Mouse (Mus musculus): ENCODE measurements at regions not wholly inside any gene's neighbourhood (a gene's known extent, or its start where the extent isn't known, plus 50 kb on each side); places are given as distances from the start of the nearest gene placed in this dataset.

- Histone ChIP-seq H3K9ac (replicated peaks; ENCODE audit: low read depth, low read length) (no peak overlapping the region), H3K4me3 (ENCODE audit: low read depth, low read length) (no peak overlapping the region), H3K9me3 (ENCODE audit: control insufficient read depth, low read depth, low read length) (no peaks in the 10 kb centered on the region), H3K4me1 (ENCODE audit: control insufficient read depth, insufficient read depth, low read length) (peaks cover 15% of the 10 kb centered on the region; the same call in 1 of the 2 replicates), H3K36me3 (ENCODE audit: control insufficient read depth, insufficient read depth, low read length) (no peaks in the 10 kb centered on the region), H3K4me2 (replicated peaks; ENCODE audit: low read depth, low read length) (no peak overlapping the region), H3K27me3 (ENCODE audit: control insufficient read depth, insufficient read depth, low read length) (no peaks in the 10 kb centered on the region), H3K27ac (ENCODE audit: low read length) (no peak overlapping the region)
- 41% methylated on average over 5 of the region's 5 CpGs for WGBS
- ATAC-seq (ENCODE audit: insufficient number of reproducible peaks, insufficient read depth, low FRiP score, low read depth): no peak
These were observed 140.8 kb downstream of the Rybp start for GRCm38 (mm10) chr6:100146360-100146935.

GRCm38 (mm10) chr6:100145869-100146268, 141.4 kb downstream of the Rybp start:
- ATAC-seq (ENCODE audit: insufficient number of reproducible peaks, insufficient read depth, low FRiP score, low read depth): no peak
- Histone ChIP-seq H3K4me1 (ENCODE audit: control insufficient read depth, insufficient read depth, low read length) (peaks cover 15% of the 10 kb centered on the region; the same call in 1 of the 2 replicates), H3K9ac (replicated peaks; ENCODE audit: low read depth, low read length) (no peak overlapping the region), H3K27ac (ENCODE audit: low read length) (no peak overlapping the region), H3K4me3 (ENCODE audit: low read depth, low read length) (no peak overlapping the region), H3K4me2 (replicated peaks; ENCODE audit: low read depth, low read length) (no peak overlapping the region), H3K36me3 (ENCODE audit: control insufficient read depth, insufficient read depth, low read length) (no peaks in the 10 kb centered on the region), H3K27me3 (ENCODE audit: control insufficient read depth, insufficient read depth, low read length) (no peaks in the 10 kb centered on the region), H3K9me3 (ENCODE audit: control insufficient read depth, low read depth, low read length) (no peaks in the 10 kb centered on the region)
- WGBS: 76% methylated on average over 2 of the region's 2 CpGs

- ATAC-seq (ENCODE audit: insufficient number of reproducible peaks, insufficient read depth, low FRiP score, low read depth): no peak
- Histone ChIP-seq H3K4me1 (ENCODE audit: control insufficient read depth, insufficient read depth, low read length) (peaks cover 15% of the 10 kb centered on the region; the same call in 1 of the 2 replicates), H3K27ac (ENCODE audit: low read length) (no peak overlapping the region), H3K9ac (replicated peaks; ENCODE audit: low read depth, low read length) (no peak overlapping the region), H3K9me3 (ENCODE audit: control insufficient read depth, low read depth, low read length) (no peaks in the 10 kb centered on the region), H3K36me3 (ENCODE audit: control insufficient read depth, insufficient read depth, low read length) (no peaks in the 10 kb centered on the region), H3K4me2 (replicated peaks; ENCODE audit: low read depth, low read length) (no peak overlapping the region), H3K27me3 (ENCODE audit: control insufficient read depth, insufficient read depth, low read length) (no peaks in the 10 kb centered on the region), H3K4me3 (ENCODE audit: low read depth, low read length) (no peak overlapping the region)
- WGBS: 68% methylated on average over 4 of the region's 4 CpGs
These were observed 142.6 kb downstream of the Rybp start for GRCm38 (mm10) chr6:100144544-100145287.

- peaks cover 15% of the 10 kb centered on the region; the same call in 1 of the 2 replicates for H3K4me1 ChIP-seq (ENCODE audit: control insufficient read depth, insufficient read depth, low read length)
- H3K9me3 ChIP-seq (ENCODE audit: control insufficient read depth, low read depth, low read length): no peaks in the 10 kb centered on the region
- H3K27me3 ChIP-seq (ENCODE audit: control insufficient read depth, insufficient read depth, low read length): no peaks in the 10 kb centered on the region
- H3K36me3 ChIP-seq (ENCODE audit: control insufficient read depth, insufficient read depth, low read length): no peaks in the 10 kb centered on the region
- H3K27ac ChIP-seq (ENCODE audit: low read length): peak overlapping the region; percentile 71
- 0 out of 2 replicates have a peak, but pooled peaks have one; percentile 35 for ATAC-seq (ENCODE audit: insufficient number of reproducible peaks, insufficient read depth, low FRiP score, low read depth)
- WGBS: 13% methylated on average over 16 of the region's 16 CpGs
- H3K4me2 ChIP-seq (replicated peaks; ENCODE audit: low read depth, low read length): peak overlapping the region; percentile 27
- H3K9ac ChIP-seq (replicated peaks; ENCODE audit: low read depth, low read length): no peak overlapping the region; the same call in 1 of the 2 replicates
- no peak overlapping the region for H3K4me3 ChIP-seq (ENCODE audit: low read depth, low read length)
These were observed 143.5 kb downstream of the Rybp start for GRCm38 (mm10) chr6:100143586-100144301.

DNA sequence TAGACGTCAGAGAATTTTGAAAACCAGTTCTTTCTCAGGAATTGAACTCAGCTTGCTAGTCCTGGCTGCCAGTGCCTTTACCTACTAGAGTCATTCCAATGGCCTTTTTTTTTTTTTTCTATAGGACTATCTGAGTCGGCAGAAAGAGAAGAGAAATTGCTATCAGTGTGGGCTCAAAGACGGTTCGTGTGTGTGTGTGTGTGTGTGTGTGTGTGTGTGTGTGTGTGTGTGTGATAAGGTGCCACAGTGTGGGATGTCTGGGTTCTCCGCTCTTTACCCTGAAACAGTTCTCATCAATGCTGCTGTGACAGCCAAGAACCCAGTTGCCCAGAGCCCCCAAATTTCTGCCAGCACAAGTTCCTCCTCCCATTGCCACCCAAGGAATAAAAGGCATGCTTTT, 146.1 kb downstream of the Rybp start:
- Histone ChIP-seq H3K4me3 (ENCODE audit: low read depth, low read length) (no peak overlapping the region), H3K27ac (ENCODE audit: low read length) (no peak overlapping the region), H3K9ac (replicated peaks; ENCODE audit: low read depth, low read length) (no peak overlapping the region), H3K27me3 (ENCODE audit: control insufficient read depth, insufficient read depth, low read length) (no peaks in the 10 kb centered on the region), H3K36me3 (ENCODE audit: control insufficient read depth, insufficient read depth, low read length) (no peaks in the 10 kb centered on the region), H3K4me1 (ENCODE audit: control insufficient read depth, insufficient read depth, low read length) (0 out of 2 replicates have a peak, but pooled peaks cover 5% of the 10 kb centered on the region), H3K9me3 (ENCODE audit: control insufficient read depth, low read depth, low read length) (no peaks in the 10 kb centered on the region), H3K4me2 (replicated peaks; ENCODE audit: low read depth, low read length) (no peak overlapping the region)
- WGBS: 81% methylated on average over 5 of the region's 5 CpGs
- no peak for ATAC-seq (ENCODE audit: insufficient number of reproducible peaks, insufficient read depth, low FRiP score, low read depth)

GRCm38 (mm10) chr6:100140581-100141114, 146.6 kb downstream of the Rybp start:
- ATAC-seq (ENCODE audit: insufficient number of reproducible peaks, insufficient read depth, low FRiP score, low read depth): no peak
- H3K27ac ChIP-seq (ENCODE audit: low read length): no peak overlapping the region
- 0 out of 2 replicates have a peak, but pooled peaks cover 4% of the 10 kb centered on the region for H3K4me1 ChIP-seq (ENCODE audit: control insufficient read depth, insufficient read depth, low read length)
- H3K36me3 ChIP-seq (ENCODE audit: control insufficient read depth, insufficient read depth, low read length): no peaks in the 10 kb centered on the region
- H3K4me3 ChIP-seq (ENCODE audit: low read depth, low read length): no peak overlapping the region
- H3K9me3 ChIP-seq (ENCODE audit: control insufficient read depth, low read depth, low read length): no peaks in the 10 kb centered on the region
- 49% methylated on average over 6 of the region's 6 CpGs for WGBS
- H3K27me3 ChIP-seq (ENCODE audit: control insufficient read depth, insufficient read depth, low read length): no peaks in the 10 kb centered on the region
- H3K9ac ChIP-seq (replicated peaks; ENCODE audit: low read depth, low read length): no peak overlapping the region
- no peak overlapping the region for H3K4me2 ChIP-seq (replicated peaks; ENCODE audit: low read depth, low read length)

DNA sequence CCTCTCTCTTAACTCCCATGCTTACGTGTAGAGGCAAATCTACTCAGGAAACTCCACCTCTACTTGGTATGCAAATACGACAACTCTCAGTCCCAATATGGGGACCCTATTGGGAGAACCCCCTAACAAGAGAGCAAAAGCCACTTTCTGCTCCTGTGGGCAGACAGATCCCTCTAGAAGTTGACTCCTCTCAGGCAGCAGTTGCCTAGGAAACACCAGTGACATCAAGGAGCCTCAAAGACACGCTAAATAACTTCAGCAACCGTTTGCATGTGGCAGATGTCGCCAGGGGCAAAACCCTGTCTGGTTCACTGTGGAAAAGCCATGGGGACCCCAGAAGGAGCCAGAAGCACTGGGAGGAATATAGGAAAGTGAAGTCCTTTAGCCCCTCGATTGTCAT, 147.5 kb downstream of the Rybp start:
- no peak overlapping the region for H3K4me2 ChIP-seq (replicated peaks; ENCODE audit: low read depth, low read length)
- 61% methylated on average over 6 of the region's 6 CpGs for WGBS
- no peaks in the 10 kb centered on the region for H3K27me3 ChIP-seq (ENCODE audit: control insufficient read depth, insufficient read depth, low read length)
- no peak overlapping the region for H3K9ac ChIP-seq (replicated peaks; ENCODE audit: low read depth, low read length)
- no peaks in the 10 kb centered on the region for H3K9me3 ChIP-seq (ENCODE audit: control insufficient read depth, low read depth, low read length)
- no peaks in the 10 kb centered on the region for H3K36me3 ChIP-seq (ENCODE audit: control insufficient read depth, insufficient read depth, low read length)
- no peak overlapping the region for H3K4me3 ChIP-seq (ENCODE audit: low read depth, low read length)
- no peak overlapping the region for H3K27ac ChIP-seq (ENCODE audit: low read length)
- 0 out of 2 replicates have a peak, but pooled peaks cover 4% of the 10 kb centered on the region for H3K4me1 ChIP-seq (ENCODE audit: control insufficient read depth, insufficient read depth, low read length)
- ATAC-seq (ENCODE audit: insufficient number of reproducible peaks, insufficient read depth, low FRiP score, low read depth): no peak

DNA sequence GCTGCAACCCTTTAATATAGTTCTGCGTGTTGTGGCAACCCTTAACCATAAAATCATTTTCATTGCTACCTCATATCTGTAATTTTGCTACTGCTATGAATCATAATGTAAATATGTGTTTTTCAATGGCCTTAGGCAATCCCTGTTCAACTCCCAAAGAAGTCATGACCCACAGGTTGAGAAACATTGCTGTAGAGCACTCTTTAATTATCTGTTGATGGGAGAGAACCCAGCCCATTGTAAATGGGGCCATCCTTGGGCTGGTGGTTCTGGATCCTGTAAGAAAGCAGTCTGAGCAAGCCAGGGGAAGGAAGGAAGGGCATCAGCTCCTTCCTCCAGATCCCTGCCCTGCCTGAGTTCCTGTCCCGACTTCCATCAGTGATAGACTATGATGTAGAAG, 148.6 kb downstream of the Rybp start:
- no peaks in the 10 kb centered on the region for H3K36me3 ChIP-seq (ENCODE audit: control insufficient read depth, insufficient read depth, low read length)
- H3K27ac ChIP-seq (ENCODE audit: low read length): no peak overlapping the region
- H3K4me1 ChIP-seq (ENCODE audit: control insufficient read depth, insufficient read depth, low read length): no peaks in the 10 kb centered on the region
- no peak overlapping the region for H3K4me3 ChIP-seq (ENCODE audit: low read depth, low read length)
- no peak for ATAC-seq (ENCODE audit: insufficient number of reproducible peaks, insufficient read depth, low FRiP score, low read depth)
- H3K9ac ChIP-seq (replicated peaks; ENCODE audit: low read depth, low read length): no peak overlapping the region
- no peaks in the 10 kb centered on the region for H3K27me3 ChIP-seq (ENCODE audit: control insufficient read depth, insufficient read depth, low read length)
- no peak overlapping the region for H3K4me2 ChIP-seq (replicated peaks; ENCODE audit: low read depth, low read length)
- 79% methylated on average over 2 of the region's 2 CpGs for WGBS
- no peaks in the 10 kb centered on the region for H3K9me3 ChIP-seq (ENCODE audit: control insufficient read depth, low read depth, low read length)
